Mouse (Mus musculus) kidney, adult 2 months (tissue): ENCODE measurements at regions not wholly inside any gene's neighbourhood (a gene's known extent, or its start where the extent isn't known, plus 50 kb on each side); places are given as distances from the start of the nearest gene placed in this dataset.

ENCODE experiments used
- DNase-seq: peaks from one replicate; pipeline ENCODE4 v3.0.0; 2021
- H3K27ac ChIP-seq: fragments of 200-500 bp; 2 replicates; pipeline ENCODE4 v1.5.1; 2012; ENCODE audit warnings: low read depth, low read length, control low read depth, inconsistent platforms; ENCODE audit not compliant: insufficient read depth
- H3K27me3 ChIP-seq: fragments of 200-500 bp; replicated peaks from 2 replicates; pipeline ENCODE4 v1.6.1; 2012; ENCODE audit warnings: mild to moderate bottlenecking, moderate library complexity, low read length, inconsistent platforms; ENCODE audit not compliant: control insufficient read depth, insufficient read depth
- H3K36me3 ChIP-seq: fragments of 200-500 bp; 2 replicates; pipeline ENCODE4 v1.6.1; 2012; ENCODE audit warnings: mild to moderate bottlenecking, moderate library complexity, low read length, inconsistent platforms; ENCODE audit not compliant: control insufficient read depth, insufficient read depth
- H3K4me1 ChIP-seq: fragments of 200-500 bp; 2 replicates; pipeline ENCODE4 v1.6.1; 2011; ENCODE audit warnings: low read length; ENCODE audit not compliant: control insufficient read depth, insufficient read depth
- H3K4me3 ChIP-seq: fragments of 200-500 bp; 2 replicates; pipeline ENCODE4 v1.5.1; 2011; ENCODE audit warnings: mild to moderate bottlenecking, low read depth, low read length, control low read depth; ENCODE audit not compliant: insufficient read depth
- CTCF ChIP-seq: fragments of 200-500 bp; conservative IDR thresholded peaks from 2 replicates; pipeline ENCODE4 v1.5.1; 2011; ENCODE audit warnings: low read depth, mild to moderate bottlenecking, control low read depth, low read length, moderate library complexity, mixed read lengths; ENCODE audit not compliant: insufficient read depth, insufficient read length
- POLR2A ChIP-seq: fragments of 200-500 bp; IDR thresholded peaks from one replicate; pipeline ENCODE4 v1.6.1; 2011; ENCODE audit warnings: low read depth, low read length, control low read depth
- WGBS: fragments of 180-500 bp; shearing (Covaris S2); methylation state at CpG from one replicate; pipeline ENCODE4 v1.1.7; 2018; 5-methylcytosine and 5-hydroxymethylcytosine counted together

GRCm38 (mm10) chr14:102911582-102911981 is 70.9 kb downstream of the Kctd12 start:
- Histone ChIP-seq H3K27ac (no peak overlapping the region), H3K4me3 (no peak overlapping the region), H3K4me1 (no peaks in the 10 kb centered on the region), H3K36me3 (no peaks in the 10 kb centered on the region), H3K27me3 (no peaks in the 10 kb centered on the region)
- TF ChIP-seq CTCF (no peak), POLR2A (no peak)
- WGBS: 79% methylated on average over 3 of the region's 3 CpGs
- DNase-seq: no peak

GRCm38 (mm10) chr14:102908990-102909389 is 73.4 kb downstream of the Kctd12 start:
- Histone ChIP-seq H3K27me3 (no peaks in the 10 kb centered on the region), H3K4me3 (no peak overlapping the region), H3K27ac (no peak overlapping the region), H3K4me1 (no peaks in the 10 kb centered on the region), H3K36me3 (no peaks in the 10 kb centered on the region)
- DNase-seq: no peak
- 76% methylated on average over 3 of the region's 3 CpGs for WGBS
- TF ChIP-seq POLR2A: no peak
- no peak for TF ChIP-seq CTCF

- H3K27me3 ChIP-seq: no peaks in the 10 kb centered on the region
- 81% methylated on average over 6 of the region's 6 CpGs for WGBS
- no peak for DNase-seq
- no peak overlapping the region for H3K27ac ChIP-seq
- no peaks in the 10 kb centered on the region for H3K4me1 ChIP-seq
- no peaks in the 10 kb centered on the region for H3K36me3 ChIP-seq
- no peak for TF ChIP-seq CTCF
- no peak for TF ChIP-seq POLR2A
- H3K4me3 ChIP-seq: no peak overlapping the region
Measured at GRCm38 (mm10) chr14:102907411-102908103, 74.9 kb downstream of the Kctd12 start.

GRCm38 (mm10) chr14:102906826-102907225 is 75.6 kb downstream of the Kctd12 start:
- Histone ChIP-seq H3K4me3 (no peak overlapping the region), H3K27ac (no peak overlapping the region), H3K4me1 (no peaks in the 10 kb centered on the region), H3K36me3 (no peaks in the 10 kb centered on the region), H3K27me3 (no peaks in the 10 kb centered on the region)
- peak; percentile 35 for DNase-seq
- 72% methylated on average over 6 of the region's 6 CpGs for WGBS
- TF ChIP-seq CTCF (no peak), POLR2A (no peak)

- H3K27me3 ChIP-seq: no peaks in the 10 kb centered on the region
- DNase-seq: peak; percentile 42
- H3K4me1 ChIP-seq: no peaks in the 10 kb centered on the region
- H3K27ac ChIP-seq: no peak overlapping the region
- no peaks in the 10 kb centered on the region for H3K36me3 ChIP-seq
- no peak overlapping the region for H3K4me3 ChIP-seq
- TF ChIP-seq POLR2A (no peak), CTCF (no peak)
- 82% methylated on average over 1 of the region's 1 CpGs for WGBS
Measured at GRCm38 (mm10) chr14:102906286-102906685, 76.2 kb downstream of the Kctd12 start.

- Histone ChIP-seq H3K27me3 (no peaks in the 10 kb centered on the region), H3K36me3 (no peaks in the 10 kb centered on the region), H3K4me3 (no peak overlapping the region), H3K27ac (no peak overlapping the region), H3K4me1 (no peaks in the 10 kb centered on the region)
- WGBS: 30% methylated on average over 12 of the region's 12 CpGs
- no peak for DNase-seq
- TF ChIP-seq POLR2A: no peak
- no peak for TF ChIP-seq CTCF
Measured at GRCm38 (mm10) chr14:102902906-102903305, 79.5 kb downstream of the Kctd12 start.

- TF ChIP-seq CTCF (no peak), POLR2A (no peak)
- no peaks in the 10 kb centered on the region for H3K4me1 ChIP-seq
- WGBS: 86% methylated on average over 7 of the region's 7 CpGs
- H3K36me3 ChIP-seq: no peaks in the 10 kb centered on the region
- DNase-seq: no peak
- no peak overlapping the region for H3K27ac ChIP-seq
- H3K27me3 ChIP-seq: no peaks in the 10 kb centered on the region
- H3K4me3 ChIP-seq: no peak overlapping the region
Measured at GRCm38 (mm10) chr14:102902236-102902635, 80.2 kb downstream of the Kctd12 start.
